In the genomic region with DNA sequence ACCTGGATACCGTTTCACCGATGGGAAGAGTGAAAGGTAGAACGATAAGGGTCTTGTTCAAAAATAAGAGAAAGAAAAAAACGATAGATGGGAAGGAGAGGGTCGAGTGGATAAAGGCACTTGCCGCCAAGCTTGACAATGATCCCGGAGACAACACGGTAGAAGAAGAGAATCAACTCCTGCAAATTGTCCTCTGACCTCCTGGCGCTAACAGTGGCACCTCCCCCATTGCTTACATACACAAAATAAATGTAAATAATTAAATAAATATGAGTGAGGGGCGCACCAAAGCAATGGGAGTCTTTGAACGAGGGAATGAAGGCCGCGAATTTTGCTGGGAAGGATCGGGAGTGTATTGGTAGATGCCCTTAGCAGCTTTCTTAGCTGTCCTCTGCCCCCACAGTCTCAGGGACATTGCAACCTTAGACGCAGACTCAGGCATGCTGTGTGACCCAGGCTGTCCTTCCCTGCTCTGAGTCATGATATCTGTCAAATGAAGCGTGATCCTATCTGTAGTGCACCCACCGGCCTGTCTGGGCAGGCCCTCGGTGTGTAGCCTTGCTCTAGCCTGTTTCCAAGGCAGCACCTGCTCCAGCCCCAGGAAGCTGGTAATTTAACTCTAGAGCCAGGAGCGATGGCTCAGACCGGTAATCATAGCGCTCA, we compare ENCODE assay signal across 8 mouse cellular contexts. TPM values are rescaled to one million over a fixed set of nuclear protein-coding genes. Genes with fewer than 3 reads are reported as not detected.
DNase-seq lines count a peak whose midpoint lies in the region; ATAC-seq and TF ChIP-seq lines count a peak whose summit lies in the region.

No protein-coding gene starts in this region.

- H3K36me3 ChIP-seq in kidney, embryonic 16.5 days (ENCODE audit: insufficient read depth, low read length), result no peaks in the 10 kb centered on the region
- peaks cover 0 to 20% of the 10 kb centered on the region in 2 experiments; a peak in 2 of 4 replicates for H3K36me3 ChIP-seq in MEL (ENCODE audit: control insufficient read depth in 1 of 2, insufficient read depth in 2 of 2, low read length in 2 of 2)
- no peaks in the 10 kb centered on the region for H3K36me3 ChIP-seq in hindbrain, postnatal 0 days (ENCODE audit: insufficient read depth, low read length)
- no peaks in the 10 kb centered on the region for H3K36me3 ChIP-seq in neural tube, embryonic 13.5 days

- peaks cover 27% of the 10 kb centered on the region for H3K79me2 ChIP-seq in MEL (ENCODE audit: control insufficient read depth, insufficient read depth, low read length, poor library complexity)

- WGBS in kidney, embryonic 16.5 days, result 10% methylated on average over 21 of the region's 21 CpGs
- WGBS in hindbrain, postnatal 0 days, result 15% methylated on average over 21 of the region's 21 CpGs
- WGBS in neural tube, embryonic 13.5 days, result 9% methylated on average over 21 of the region's 21 CpGs

- no peak for DNase-seq in kidney, adult 8-10 months
- DNase-seq in MEL (ENCODE audit: low read depth, low spot score), result peak; percentile 58
- peak; percentile 73 to 79 for DNase-seq in cerebellum, postnatal 10 days
- DNase-seq in hindbrain, postnatal 0 days (ENCODE audit: low spot score), result no peak
- DNase-seq in left cerebral cortex, postnatal 36 days (ENCODE audit: low spot score in 2 of 2), result no peak
- DNase-seq in urinary bladder, postnatal 10 days (ENCODE audit: low spot score), result no peak

- H3K4me1 ChIP-seq in kidney, embryonic 16.5 days (ENCODE audit: insufficient read depth, low read length), result peaks cover 42% of the 10 kb centered on the region
- peaks cover 16 to 40% of the 10 kb centered on the region in 2 experiments for H3K4me1 ChIP-seq in MEL (ENCODE audit: control insufficient read depth in 1 of 2, insufficient read depth in 2 of 2, low read length in 2 of 2)
- H3K4me1 ChIP-seq in hindbrain, postnatal 0 days (ENCODE audit: insufficient read depth, low read length), result peaks cover 9% of the 10 kb centered on the region
- peaks cover 28% of the 10 kb centered on the region for H3K4me1 ChIP-seq in neural tube, embryonic 13.5 days (replicated peaks)

- peak overlapping the region; percentile 94 for H3K4me2 ChIP-seq in kidney, embryonic 16.5 days (replicated peaks; ENCODE audit: low read depth, low read length)
- peak overlapping the region; percentile 92 for H3K4me2 ChIP-seq in hindbrain, postnatal 0 days (ENCODE audit: low read depth, low read length)
- peak overlapping the region; percentile 86 for H3K4me2 ChIP-seq in neural tube, embryonic 13.5 days

- no peaks in the 10 kb centered on the region for H3K9me3 ChIP-seq in kidney, embryonic 16.5 days (ENCODE audit: low read length)
- H3K9me3 ChIP-seq in MEL (replicated peaks; ENCODE audit: insufficient read depth, low read length), result no peaks in the 10 kb centered on the region
- H3K9me3 ChIP-seq in hindbrain, postnatal 0 days (ENCODE audit: low read length), result no peaks in the 10 kb centered on the region
- H3K9me3 ChIP-seq in neural tube, embryonic 13.5 days, result no peaks in the 10 kb centered on the region

- TF ChIP-seq RAD21 in MEL (IDR thresholded peaks at IDR 0.05; ENCODE audit: low read depth, low read length), result no peak

- TF ChIP-seq CTCF in MEL (IDR thresholded peaks at IDR 0.05 in 2 of 3, conservative IDR thresholded peaks at IDR 0.05 in 1 of 3; ENCODE audit: control insufficient read depth in 1 of 3, insufficient read depth in 1 of 3, low read depth in 2 of 3, low read length in 3 of 3, poor library complexity in 1 of 3, severe bottlenecking in 1 of 3), result no peak
- no peak for TF ChIP-seq CTCF in hindbrain, postnatal 0 days (IDR thresholded peaks at IDR 0.05; ENCODE audit: low read depth)

- H3K27me3 ChIP-seq in kidney, embryonic 16.5 days (ENCODE audit: insufficient read depth, low read length), result no peaks in the 10 kb centered on the region
- H3K27me3 ChIP-seq in MEL (ENCODE audit: control insufficient read depth in 1 of 2, insufficient read depth in 2 of 2, low read length in 2 of 2), result no peaks in the 10 kb centered on the region
- 0 out of 2 replicates have a peak, but pooled peaks cover 7% of the 10 kb centered on the region for H3K27me3 ChIP-seq in hindbrain, postnatal 0 days (ENCODE audit: insufficient read depth, low read length)
- peaks cover 54% of the 10 kb centered on the region for H3K27me3 ChIP-seq in neural tube, embryonic 13.5 days

- no peak; the same call in 1 of the 2 replicates for ATAC-seq in kidney, embryonic 16.5 days (ENCODE audit: low FRiP score, low TSS enrichment)
- no peak for ATAC-seq in hindbrain, postnatal 0 days
- no peak for ATAC-seq in neural tube, embryonic 13.5 days (ENCODE audit: low read depth)

- TF ChIP-seq POLR2A in MEL (IDR thresholded peaks at IDR 0.05; ENCODE audit: control insufficient read depth in 1 of 2, insufficient read depth in 1 of 2, low read depth in 1 of 2, low read length in 2 of 2, poor library complexity in 1 of 2), result no peak

- peak overlapping the region; percentile 76 for H3K4me3 ChIP-seq in kidney, embryonic 16.5 days (ENCODE audit: low read length)
- peak overlapping the region; percentile 84 to 94 for H3K4me3 ChIP-seq in MEL (ENCODE audit: control insufficient read depth in 1 of 2, insufficient read depth in 1 of 2, low read depth in 2 of 2, low read length in 2 of 2)
- peak overlapping the region; percentile 51 for H3K4me3 ChIP-seq in hindbrain, postnatal 0 days (ENCODE audit: low read length)
- peak overlapping the region; percentile 51 for H3K4me3 ChIP-seq in neural tube, embryonic 13.5 days

- TF ChIP-seq EP300 in MEL (IDR thresholded peaks at IDR 0.05; ENCODE audit: low read depth in 1 of 2, low read length in 2 of 2), result no peak

- intact Hi-C loops in left cerebral cortex, postnatal 36 days (cut with DNase I), result no loop called here

- peak overlapping the region; percentile 64 for H3K9ac ChIP-seq in kidney, embryonic 16.5 days (replicated peaks; ENCODE audit: low read length)
- H3K9ac ChIP-seq in MEL (ENCODE audit: control insufficient read depth, low read depth, low read length, poor library complexity, severe bottlenecking), result peak overlapping the region; percentile 82
- peak overlapping the region; percentile 49; the same call in 1 of the 2 replicates for H3K9ac ChIP-seq in hindbrain, postnatal 0 days (replicated peaks; ENCODE audit: low read length)
- H3K9ac ChIP-seq in neural tube, embryonic 13.5 days, result peak overlapping the region; percentile 71

- no peak overlapping the region; the same call in 1 of the 2 replicates for H3K27ac ChIP-seq in kidney, embryonic 16.5 days (ENCODE audit: low read length)
- 0 out of 2 replicates have a peak overlapping the region, but pooled peaks have one; percentile 10 for H3K27ac ChIP-seq in MEL (ENCODE audit: control insufficient read depth, low read depth, low read length)
- H3K27ac ChIP-seq in hindbrain, postnatal 0 days, result no peak overlapping the region
- no peak overlapping the region for H3K27ac ChIP-seq in neural tube, embryonic 13.5 days (replicated peaks)

TF ChIP-seq in MEL, 35 proteins besides CTCF, POLR2A, EP300 and RAD21:
- TF ChIP-seq BHLHE40 (IDR thresholded peaks at IDR 0.05; ENCODE audit: borderline replicate concordance, low read depth, low read length), result 0 out of 2 replicates have a peak, but pooled peaks have one; percentile 1
- TF ChIP-seq POLR2AphosphoS5 (IDR thresholded peaks at IDR 0.05; ENCODE audit: borderline replicate concordance, low read depth, low read length), result no peak
- no peak for TF ChIP-seq SIN3A (IDR thresholded peaks at IDR 0.05; ENCODE audit: low read length)

RNA-seq across cellular contexts. Expression of a gene that starts 0.5 kb away (rescaled TPM):
- 21.7 and 23.1 TPM in 2 replicates for polyA plus RNA-seq in kidney, embryonic 16.5 days (2015; fragmentation: Nextera tagmentation; extraction: Ambion mirVana)
- total RNA-seq in MEL (2012; rRNA removed), result 16.6 and 24.8 TPM in 2 replicates
- 10 to 100 TPM in 1 of 2 experiments, not detected in 1; 23.7 TPM for polyA plus RNA-seq in MEL (2012; ENCODE audit: insufficient read depth in 1 of 2, insufficient read length in 2 of 2, low read depth in 1 of 2, low replicate concordance in 2 of 2, missing spikeins in 1 of 2)
- 2.6 and 3.1 TPM in 2 replicates for total RNA-seq in hindbrain, postnatal 0 days (2014; rRNA removed)
- 2.7 and 2.9 TPM in 2 replicates for polyA plus RNA-seq in hindbrain, postnatal 0 days (2015; fragmentation: Nextera tagmentation; extraction: Ambion mirVana)
- polyA plus RNA-seq in neural tube, embryonic 13.5 days (2015; fragmentation: Nextera tagmentation; extraction: Ambion mirVana), result 3.6 and 4.9 TPM in 2 replicates
- total RNA-seq in left cerebral cortex, postnatal 36 days (2021), result 1 to 10 TPM; 3.1 to 3.5 TPM

Comparison
In these comparisons a context has a peak if more than half of its experiments do, and no peak if none do; other contexts are left out.
1. DNase-seq: peak in MEL (single experiment) and cerebellum, postnatal 10 days (2 of 2); none in kidney, adult 8-10 months (0 of 2), hindbrain, postnatal 0 days (single experiment), left cerebral cortex, postnatal 36 days (0 of 2) and urinary bladder, postnatal 10 days (single experiment).
2. Peak in every context shown above with its lines, with median percentiles within 50 percentile points of each other: H3K4me2 ChIP-seq, H3K4me3 ChIP-seq and H3K9ac ChIP-seq.